Mouse (Mus musculus) hindbrain, postnatal 0 days (tissue): Measurements from ENCODE around the gene Clptm1l. TPM values are rescaled to one million over a fixed set of nuclear protein-coding genes. Genes with fewer than 3 reads are reported as not detected.

Source experiments
- ATAC-seq: fragments of 200-750 bp; cut with Nextera tagmentation; 2 replicates; pipeline ENCODE4 v1.8.0; 2017; ENCODE audit warnings: mild to moderate bottlenecking, moderate TSS enrichment, moderate library complexity
- DNase-seq: peaks from one replicate; pipeline ENCODE4 v3.0.0-alpha.2; 2015; ENCODE audit warnings: low spot score
- H3K27ac ChIP-seq: fragments of 300-500 bp; sonication (generic); 2 replicates; pipeline ENCODE4 v1.5.1; 2014; ENCODE audit warnings: mild to moderate bottlenecking
- H3K27me3 ChIP-seq: fragments of 300-500 bp; sonication (generic); 2 replicates; pipeline ENCODE4 v1.6.1; 2014; ENCODE audit warnings: low read length, mixed read lengths; ENCODE audit not compliant: insufficient read depth
- H3K36me3 ChIP-seq: fragments of 300-500 bp; sonication (generic); 2 replicates; pipeline ENCODE4 v1.6.1; 2014; ENCODE audit warnings: low read length, mixed read lengths; ENCODE audit not compliant: insufficient read depth
- H3K4me1 ChIP-seq: fragments of 300-500 bp; sonication (generic); 2 replicates; pipeline ENCODE4 v1.6.1; 2014; ENCODE audit warnings: antibody characterized with exemption, low read length, mixed read lengths; ENCODE audit not compliant: insufficient read depth
- H3K4me2 ChIP-seq: fragments of 300-500 bp; sonication (generic); 2 replicates; pipeline ENCODE4 v1.6.1; 2014; ENCODE audit warnings: low read depth, mild to moderate bottlenecking, low read length, moderate library complexity, mixed read lengths
- H3K4me3 ChIP-seq: fragments of 300-500 bp; sonication (generic); 2 replicates; pipeline ENCODE4 v1.5.1; 2014; ENCODE audit warnings: low read length
- H3K9ac ChIP-seq: fragments of 300-500 bp; sonication (generic); replicated peaks from 2 replicates; pipeline ENCODE4 v1.6.1; 2014; ENCODE audit warnings: mild to moderate bottlenecking, low read length, moderate library complexity, mixed read lengths
- H3K9me3 ChIP-seq: fragments of 300-500 bp; sonication (generic); 2 replicates; pipeline ENCODE4 v1.6.1; 2016; ENCODE audit warnings: low read length, mixed read lengths
- CTCF ChIP-seq: IDR thresholded peaks from 2 replicates; pipeline ENCODE4 v1.5.1; 2016; ENCODE audit warnings: antibody characterized with exemption, control low read depth, low read depth
- WGBS: fragments of 180-500 bp; shearing (Covaris S2); extraction: QIAGEN DNeasy Blood & Tissue Kit; methylation state at CpG from one replicate; pipeline ENCODE4 v1.1.7; 2014; 5-methylcytosine and 5-hydroxymethylcytosine counted together
- polyA plus RNA-seq: library from polyadenylated mRNA; unstranded; fragments of >200 nt; fragmentation: Nextera tagmentation; extraction: Ambion mirVana; gene quantifications from 2 replicates; pipeline ENCODE4 v1.2.1, GENCODE M21; 2015
- total RNA-seq: library from RNA; depleted of rRNA; stranded (reverse); fragments of >200 nt; gene quantifications from 2 replicates; pipeline ENCODE4 v1.2.3, GENCODE M21; 2014

Clptm1l gene
- total and polyA plus RNA-seq, 2 experiments from 2014 or later, result 131 to 150 TPM

DNA sequence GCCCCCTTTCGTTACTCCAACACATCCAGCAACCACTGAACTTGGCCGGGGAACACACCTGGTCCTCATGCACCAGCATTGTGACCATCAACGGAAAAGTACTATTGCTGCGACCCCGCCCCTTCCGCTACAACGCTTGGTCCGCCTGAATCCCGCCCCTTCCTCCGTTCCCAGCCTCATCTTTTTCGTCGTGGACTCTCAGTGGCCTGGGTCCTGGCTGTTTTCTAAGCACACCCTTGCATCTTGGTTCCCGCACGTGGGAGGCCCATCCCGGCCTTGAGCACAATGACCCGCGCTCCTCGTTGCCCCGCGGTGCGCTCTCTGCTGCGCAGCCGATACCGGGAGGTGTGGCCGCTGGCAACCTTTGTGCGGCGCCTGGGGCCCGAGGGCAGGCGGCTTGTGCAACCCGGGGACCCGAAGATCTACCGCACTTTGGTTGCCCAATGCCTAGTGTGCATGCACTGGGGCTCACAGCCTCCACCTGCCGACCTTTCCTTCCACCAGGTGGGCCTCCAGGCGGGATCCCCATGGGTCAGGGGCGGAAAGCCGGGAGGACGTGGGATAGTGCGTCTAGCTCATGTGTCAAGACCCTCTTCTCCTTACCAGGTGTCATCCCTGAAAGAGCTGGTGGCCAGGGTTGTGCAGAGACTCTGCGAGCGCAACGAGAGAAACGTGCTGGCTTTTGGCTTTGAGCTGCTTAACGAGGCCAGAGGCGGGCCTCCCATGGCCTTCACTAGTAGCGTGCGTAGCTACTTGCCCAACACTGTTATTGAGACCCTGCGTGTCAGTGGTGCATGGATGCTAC, 23.1 kb downstream of the Clptm1l start, which contains the start of gene Tert:
Tert (plus strand) TSS at position 167 of the 805 bp plus-strand sequence.
- peak within 1 kb of the TSS; percentile 12; the same call in 1 of the 2 replicates for H3K27ac ChIP-seq
- H3K36me3 ChIP-seq, result peaks cover 9% of the 10 kb centered on the region; the same call in 1 of the 2 replicates
- H3K27me3 ChIP-seq, result no peaks in the 10 kb centered on the region
- H3K4me2 ChIP-seq, result peak within 1 kb of the TSS; percentile 78
- H3K4me1 ChIP-seq, result peaks cover 12% of the 10 kb centered on the region; the same call in 1 of the 2 replicates
- H3K4me3 ChIP-seq, result peak within 1 kb of the TSS; percentile 41
- peak within 1 kb of the TSS; percentile 58 for H3K9ac ChIP-seq
- 8% methylated on average over 47 of the region's 47 CpGs for WGBS
- ATAC-seq (peak; percentile 87), DNase-seq (peak; percentile 78)
- H3K9me3 ChIP-seq, result no peaks in the 10 kb centered on the region
- peak; percentile 64 for TF ChIP-seq CTCF

DNA sequence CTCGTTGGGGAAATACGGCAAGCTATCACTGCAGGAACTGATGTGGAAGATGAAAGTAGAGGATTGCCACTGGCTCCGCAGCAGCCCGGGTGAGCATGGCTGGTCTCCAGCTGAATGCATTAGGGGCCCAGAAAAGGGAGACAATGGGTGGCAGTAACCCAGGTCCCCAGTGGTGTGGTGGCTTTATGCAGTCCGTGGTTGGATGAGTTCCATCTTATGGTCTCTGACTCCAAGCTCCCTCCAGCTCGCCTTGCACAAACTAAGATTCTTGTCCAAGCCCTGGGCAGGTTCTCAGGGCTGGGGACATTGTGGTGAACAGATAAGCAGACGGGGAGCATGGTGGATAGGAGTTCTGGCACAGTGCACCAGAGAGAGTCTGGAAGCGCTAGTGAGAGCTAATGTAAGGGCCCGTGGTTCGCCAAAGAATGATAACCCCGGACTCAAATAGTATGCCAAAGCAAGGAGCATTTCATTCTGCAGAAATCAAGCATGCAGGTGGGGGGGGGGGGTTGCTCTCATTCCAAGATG, 24.8 kb downstream of the Clptm1l start:
- Histone ChIP-seq H3K36me3 (no peaks in the 10 kb centered on the region), H3K9me3 (no peaks in the 10 kb centered on the region), H3K27me3 (no peaks in the 10 kb centered on the region), H3K27ac (no peak overlapping the region), H3K4me3 (no peak overlapping the region), H3K4me2 (peak overlapping the region; percentile 4; the same call in 1 of the 2 replicates), H3K4me1 (peaks cover 12% of the 10 kb centered on the region; the same call in 1 of the 2 replicates), H3K9ac (no peak overlapping the region)
- DNase-seq, result peak; percentile 47
- 42% methylated on average over 11 of the region's 11 CpGs for WGBS
- TF ChIP-seq CTCF, result no peak
- ATAC-seq, result peak; percentile 34

DNA sequence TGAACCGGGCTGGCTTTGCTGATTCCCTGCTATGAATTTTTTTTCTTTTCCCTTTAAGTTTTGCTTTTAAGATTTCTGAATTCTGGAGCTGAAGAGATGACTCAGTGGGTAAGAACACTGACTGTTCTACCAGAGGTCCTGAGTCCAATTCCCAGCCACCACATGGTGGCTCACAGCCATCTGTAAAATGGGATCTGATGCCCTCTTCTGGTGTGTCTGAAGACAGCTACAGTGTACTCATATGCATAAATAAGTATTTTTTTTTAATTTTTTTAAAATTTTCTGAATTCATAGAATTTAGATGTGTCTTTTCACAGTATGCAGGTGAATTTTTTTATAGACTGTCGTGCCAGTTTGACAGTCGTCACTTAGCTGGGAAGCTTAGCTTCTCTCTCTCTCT, 28.0 kb downstream of the Clptm1l start:
- Histone ChIP-seq H3K9ac (no peak overlapping the region), H3K36me3 (no peaks in the 10 kb centered on the region), H3K27me3 (no peaks in the 10 kb centered on the region), H3K4me1 (peaks cover 12% of the 10 kb centered on the region; the same call in 1 of the 2 replicates), H3K27ac (no peak overlapping the region), H3K4me3 (no peak overlapping the region), H3K4me2 (no peak overlapping the region), H3K9me3 (no peaks in the 10 kb centered on the region)
- no peak for DNase-seq
- ATAC-seq, result no peak
- whole genome bisulfite sequencing, result 91% methylated on average over 3 of the region's 3 CpGs
- TF ChIP-seq CTCF, result 0 out of 2 replicates have a peak, but pooled peaks have one; percentile 9

DNA sequence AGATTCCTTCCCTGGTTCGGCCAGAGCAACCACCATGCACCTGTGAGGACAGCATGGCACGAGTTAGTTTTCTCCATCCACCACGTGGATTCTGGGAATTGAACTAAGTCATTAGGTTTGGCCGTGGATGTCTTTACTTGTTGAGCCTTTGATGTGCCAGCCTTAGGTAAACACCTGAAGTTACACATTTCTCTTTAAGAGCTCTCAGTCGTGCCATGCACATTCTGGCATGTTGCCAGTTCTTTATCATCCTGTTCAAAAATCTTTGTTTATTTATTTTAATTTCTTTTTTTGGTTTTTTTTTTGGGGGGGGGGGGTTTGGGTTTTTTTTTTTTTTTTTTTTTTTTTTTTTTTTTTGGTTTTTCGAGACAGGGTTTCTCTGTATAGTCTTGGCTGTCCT, 34.0 kb downstream of the Clptm1l start:
- 86% methylated on average over 5 of the region's 6 CpGs for WGBS
- Histone ChIP-seq H3K27me3 (no peaks in the 10 kb centered on the region), H3K27ac (no peak overlapping the region), H3K4me1 (no peaks in the 10 kb centered on the region), H3K36me3 (no peaks in the 10 kb centered on the region), H3K4me3 (no peak overlapping the region), H3K9ac (no peak overlapping the region), H3K4me2 (no peak overlapping the region), H3K9me3 (no peaks in the 10 kb centered on the region)
- TF ChIP-seq CTCF, result no peak
- DNase-seq (no peak), ATAC-seq (no peak)

DNA sequence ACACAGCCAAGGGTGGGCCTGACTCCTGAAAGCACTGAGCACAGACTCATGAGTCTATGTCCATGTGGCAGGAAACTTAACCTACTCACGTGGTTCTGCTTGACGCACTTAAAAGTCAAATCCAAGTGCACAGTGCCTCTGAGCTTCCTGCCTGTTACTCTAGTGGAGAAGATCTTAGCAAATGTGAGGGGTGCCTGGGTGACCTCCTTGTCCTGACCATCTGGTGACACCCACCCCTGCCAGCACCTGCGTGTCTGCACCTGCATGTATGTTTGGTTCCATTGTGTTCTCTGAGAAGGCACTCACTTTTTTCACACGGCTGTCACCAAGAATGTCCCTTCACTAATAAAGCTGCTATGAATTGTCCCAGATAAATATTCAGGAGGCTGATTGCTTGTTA, 37.5 kb downstream of the Clptm1l start:
- Histone ChIP-seq H3K4me3 (no peak overlapping the region), H3K4me2 (no peak overlapping the region), H3K27me3 (no peaks in the 10 kb centered on the region), H3K4me1 (no peaks in the 10 kb centered on the region), H3K27ac (no peak overlapping the region), H3K9me3 (no peaks in the 10 kb centered on the region), H3K36me3 (peaks cover 4% of the 10 kb centered on the region; the same call in 1 of the 2 replicates), H3K9ac (no peak overlapping the region)
- whole genome bisulfite sequencing, result 87% methylated on average over 4 of the region's 4 CpGs
- DNase-seq (no peak), ATAC-seq (no peak)
- no peak for TF ChIP-seq CTCF

DNA sequence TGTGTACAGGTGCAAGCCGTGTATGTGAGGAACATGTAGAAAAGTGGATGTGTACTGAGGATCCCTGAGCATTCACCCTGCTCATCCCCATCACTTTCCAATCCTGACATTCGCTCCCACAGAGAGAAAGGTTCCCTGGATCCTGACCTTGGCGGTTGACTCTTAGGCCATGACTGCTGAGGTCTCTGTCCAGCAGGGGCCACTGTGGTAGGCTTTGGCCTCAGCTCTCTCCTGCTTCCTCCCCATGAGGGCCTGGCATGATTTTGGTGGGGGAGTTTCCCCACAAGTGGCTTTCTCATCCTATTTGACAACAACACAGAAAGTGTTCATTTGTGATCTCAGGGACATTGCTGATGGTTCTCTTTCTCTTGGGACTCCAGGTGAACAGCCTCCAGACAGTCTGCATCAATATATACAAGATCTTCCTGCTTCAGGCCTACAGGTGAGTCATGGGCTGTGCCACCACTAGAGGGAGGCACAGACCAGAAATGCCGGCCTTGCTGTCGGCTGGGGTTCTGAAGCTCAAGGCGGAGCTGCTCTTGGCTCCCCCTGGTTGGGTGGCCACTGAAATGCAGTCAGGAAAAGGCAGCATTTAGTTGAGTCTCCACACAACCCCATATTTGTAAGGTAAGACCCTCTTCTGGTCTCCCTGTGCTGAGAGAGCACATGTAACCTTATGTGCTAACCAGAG, 42.7 kb downstream of the Clptm1l start:
- peak; percentile 94 for TF ChIP-seq CTCF
- H3K27me3 ChIP-seq, result no peaks in the 10 kb centered on the region
- DNase-seq (peak; percentile 86), ATAC-seq (peak; percentile 91)
- no peak overlapping the region for H3K4me2 ChIP-seq
- H3K9ac ChIP-seq, result 0 out of 2 replicates have a peak overlapping the region, but pooled peaks have one; percentile 1
- WGBS, result 43% methylated on average over 6 of the region's 6 CpGs
- H3K36me3 ChIP-seq, result peaks cover 8% of the 10 kb centered on the region; the same call in 1 of the 2 replicates
- H3K9me3 ChIP-seq, result no peaks in the 10 kb centered on the region
- no peak overlapping the region for H3K4me3 ChIP-seq
- no peaks in the 10 kb centered on the region for H3K4me1 ChIP-seq
- no peak overlapping the region for H3K27ac ChIP-seq
